Mouse (Mus musculus) megakaryocyte progenitor cell, adult 5-6 weeks (primary cell): Measurements from ENCODE around the gene Dlec1. TPM values are rescaled to one million over a fixed set of nuclear protein-coding genes. Genes with fewer than 3 reads are reported as not detected.
A peak's percentile ranks its signal among the peaks of the same experiment; 100 is the strongest.

Experiments used
- ATAC-seq: replicated peaks from 2 replicates; pipeline ENCODE4 v1.8.0; 2016; ENCODE audit warnings: mild to moderate bottlenecking, moderate TSS enrichment, inconsistent platforms; ENCODE audit not compliant: poor library complexity
- total RNA-seq, 2 experiments: library from RNA; stranded (forward) in 1 of 2; stranded (reverse) in 1 of 2; fragments of 157-497, 149-512 nt in 1 of 2; fragments of 200-1000 nt in 1 of 2; gene quantifications; 2 replicates each; pipeline versions ENCODE4 v1.2.3 to v1.2.4; 2015 to 2017

The Dlec1 gene
- total RNA-seq, 2 experiments from 2014 or later: 3.9 TPM; not detected in 1

DNA sequence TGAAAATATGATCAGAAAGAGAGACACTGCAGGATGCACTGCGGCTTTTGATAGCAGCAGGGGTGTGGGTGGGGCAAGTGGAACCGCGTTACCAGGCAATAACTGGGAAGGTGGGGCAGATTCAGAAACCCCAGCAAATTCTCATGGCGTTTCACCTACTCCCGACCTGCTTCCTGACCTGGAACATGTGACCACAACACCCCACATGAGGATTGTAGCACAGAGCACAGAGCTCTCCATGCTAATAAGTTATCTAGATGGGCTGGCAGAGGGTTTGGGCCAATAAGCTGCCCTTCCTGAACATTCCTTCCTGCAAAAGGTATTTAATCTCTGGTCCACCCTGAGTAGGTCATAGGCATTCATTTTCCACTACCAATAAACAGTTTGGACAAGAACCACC, 28.4 kb downstream of the Dlec1 start:
- no peak for ATAC-seq

DNA sequence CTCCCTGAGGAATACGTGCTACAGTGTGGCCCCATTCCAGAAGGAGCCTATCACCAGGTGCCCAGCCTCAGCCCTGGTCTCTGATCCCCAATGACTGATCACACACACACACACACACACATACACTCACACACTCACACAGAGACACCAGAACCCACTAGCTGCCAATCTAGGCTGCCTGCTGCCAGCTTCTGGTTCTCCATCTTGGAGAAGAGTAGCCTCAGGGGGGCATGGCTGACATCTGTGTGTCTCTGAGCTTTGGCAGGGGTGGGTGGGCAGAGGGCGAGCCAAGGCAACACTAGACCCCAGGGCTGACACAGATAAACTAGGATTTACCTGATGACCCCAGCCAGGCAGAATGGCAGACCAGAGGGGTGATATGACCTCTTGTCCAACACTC, 36.6 kb downstream of the Dlec1 start:
- no peak for ATAC-seq

DNA sequence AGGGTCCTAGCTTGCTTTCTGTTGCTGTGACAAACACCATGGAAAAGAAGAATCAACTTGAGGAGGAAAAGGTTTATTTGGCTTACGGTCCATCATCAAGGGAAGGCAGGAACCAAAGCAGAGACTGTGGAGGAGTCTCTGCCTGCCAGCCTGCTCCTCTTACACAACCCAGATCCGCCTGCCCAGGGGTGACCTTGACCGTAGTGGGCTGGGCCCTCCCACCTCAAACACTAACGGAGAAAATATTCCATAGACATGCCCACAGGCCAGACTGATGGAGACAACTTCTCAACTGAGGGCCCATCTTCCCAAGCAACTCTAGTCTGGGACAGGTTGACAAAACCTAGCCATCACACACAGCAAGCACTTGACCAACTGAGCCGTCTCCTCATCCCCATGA, 39.8 kb downstream of the Dlec1 start:
- no peak for ATAC-seq

DNA sequence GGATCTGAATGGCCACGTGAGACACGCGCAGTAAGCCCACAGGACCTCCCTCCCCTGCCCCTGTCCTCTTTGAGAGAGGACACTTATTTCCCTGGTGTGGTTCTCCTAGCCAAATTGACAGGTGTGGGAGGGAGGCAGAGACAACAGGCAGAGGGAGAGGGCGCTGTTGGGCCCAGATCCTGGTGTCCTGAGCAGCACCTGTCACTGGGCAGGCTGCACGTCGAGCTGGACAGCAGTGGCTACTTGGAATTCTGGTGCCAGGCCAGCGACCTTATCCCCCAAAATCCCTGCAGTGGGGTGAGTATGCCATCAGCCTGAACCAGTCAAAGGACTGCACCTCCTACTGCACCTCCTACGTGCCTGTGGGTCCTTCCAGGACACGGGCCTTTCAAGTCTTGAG, 41.1 kb downstream of the Dlec1 start:
- no peak for ATAC-seq

DNA sequence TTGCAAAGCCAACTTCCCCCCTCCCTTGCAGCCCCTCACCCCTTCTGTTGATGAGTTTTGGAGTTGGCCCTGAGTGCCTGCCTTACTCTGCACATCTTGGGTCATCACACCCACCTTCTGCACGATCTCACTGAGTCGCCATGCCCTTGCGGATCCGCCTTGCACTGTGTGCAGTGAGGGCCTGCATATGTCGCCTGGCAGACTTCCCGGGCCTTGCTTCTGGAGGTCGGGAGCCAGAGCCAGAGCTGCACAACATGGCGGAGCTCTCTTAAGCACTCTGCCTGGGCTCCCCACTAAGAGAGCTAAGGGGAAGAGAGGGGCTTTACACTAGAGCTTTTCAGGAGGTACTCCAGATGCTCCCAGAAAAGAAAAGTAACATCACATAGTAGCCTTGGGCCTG, 42.4 kb downstream of the Dlec1 start:
- no peak for ATAC-seq

DNA sequence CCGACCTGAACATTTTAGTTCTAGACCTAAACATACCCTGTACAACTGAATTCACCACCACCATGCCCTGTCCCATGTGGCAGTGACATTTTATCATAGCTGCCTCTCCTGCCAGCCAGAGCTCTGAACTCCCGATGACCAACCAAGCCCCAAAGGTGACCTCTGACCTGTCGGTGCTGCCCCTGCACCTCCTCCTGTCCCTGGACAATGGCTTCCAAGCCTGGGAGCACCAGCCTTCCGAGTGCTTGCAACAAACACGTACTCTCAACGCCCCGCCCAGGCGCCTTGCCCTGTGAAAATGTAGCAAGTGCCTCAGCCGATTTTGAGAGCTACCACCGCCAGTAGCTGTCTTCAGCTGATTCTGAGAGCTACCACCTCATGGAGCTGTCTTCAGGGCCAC, 42.9 kb downstream of the Dlec1 start:
- no peak for ATAC-seq

DNA sequence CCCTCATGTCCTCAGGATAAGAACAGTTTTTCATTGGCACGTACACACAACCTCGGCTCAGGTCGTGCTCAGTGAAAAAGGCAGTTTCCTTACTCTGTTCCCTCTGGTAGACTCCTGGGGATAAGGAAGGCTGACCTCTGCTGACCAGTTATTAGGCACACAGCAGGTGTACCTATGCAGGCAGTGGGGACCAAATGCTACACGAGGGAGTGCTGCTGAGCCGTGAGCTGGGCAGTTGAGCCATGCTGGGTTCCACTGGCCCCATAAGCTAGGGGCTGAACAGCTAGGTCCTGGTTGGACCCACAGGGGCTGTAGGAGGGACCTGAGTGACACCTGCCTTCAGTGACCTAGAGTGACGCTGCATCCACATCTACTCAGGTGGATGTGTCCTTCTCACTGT, 43.4 kb downstream of the Dlec1 start:
- ATAC-seq: no peak

DNA sequence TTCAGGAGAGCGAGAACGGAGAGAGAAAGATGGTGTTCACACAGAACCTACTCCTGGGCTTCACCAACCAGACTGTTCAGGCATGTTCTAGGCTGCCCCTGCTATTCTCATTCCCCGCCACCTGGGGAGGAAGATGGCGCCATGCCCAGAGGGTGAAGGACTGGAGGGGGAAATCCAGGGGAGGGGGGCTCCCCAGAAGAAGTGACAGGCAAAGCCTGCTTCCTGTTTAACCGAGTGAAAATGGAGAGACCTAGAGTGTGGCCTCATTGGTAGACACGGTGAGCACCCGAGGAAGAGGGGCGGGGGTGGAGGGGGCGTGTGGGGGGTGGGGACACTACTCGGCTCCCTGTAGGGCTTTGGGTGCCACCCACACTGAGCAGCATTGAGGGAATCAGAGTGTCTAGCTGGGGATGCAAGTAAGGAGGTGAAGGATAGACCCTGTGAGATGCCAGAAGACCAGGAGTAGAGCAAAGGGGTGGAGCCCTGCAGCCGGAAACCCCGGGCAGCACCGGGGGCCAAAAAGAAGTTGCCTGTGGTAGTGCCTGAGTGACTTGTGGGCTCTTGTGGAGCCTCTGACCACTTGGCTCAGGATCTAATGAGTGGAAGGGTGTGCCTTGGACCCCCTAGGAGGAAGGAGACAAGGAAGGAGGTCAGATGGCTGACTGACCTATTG, 44.0 kb downstream of the Dlec1 start:
- ATAC-seq: no peak

DNA sequence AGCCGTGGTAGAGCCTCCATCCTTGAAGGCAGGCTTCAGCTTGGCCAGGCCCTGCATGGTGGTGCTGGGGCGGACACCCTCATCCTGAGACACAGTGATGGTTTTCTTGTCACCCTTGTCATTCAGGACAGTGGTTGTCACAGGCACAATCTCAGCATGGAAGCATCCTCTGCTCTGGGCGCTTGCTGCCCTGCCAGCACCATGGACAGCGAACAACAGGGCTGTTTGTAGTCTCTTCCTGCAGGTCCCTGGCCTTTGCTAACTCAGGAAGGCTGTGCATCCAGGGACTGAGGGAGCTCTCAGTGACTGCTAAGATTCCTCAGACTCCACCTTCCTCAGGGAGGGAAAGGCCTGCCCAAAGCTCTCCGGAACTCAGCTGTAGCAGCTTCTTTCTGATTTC, 47.3 kb downstream of the Dlec1 start:
- peak; percentile 70 for ATAC-seq

DNA sequence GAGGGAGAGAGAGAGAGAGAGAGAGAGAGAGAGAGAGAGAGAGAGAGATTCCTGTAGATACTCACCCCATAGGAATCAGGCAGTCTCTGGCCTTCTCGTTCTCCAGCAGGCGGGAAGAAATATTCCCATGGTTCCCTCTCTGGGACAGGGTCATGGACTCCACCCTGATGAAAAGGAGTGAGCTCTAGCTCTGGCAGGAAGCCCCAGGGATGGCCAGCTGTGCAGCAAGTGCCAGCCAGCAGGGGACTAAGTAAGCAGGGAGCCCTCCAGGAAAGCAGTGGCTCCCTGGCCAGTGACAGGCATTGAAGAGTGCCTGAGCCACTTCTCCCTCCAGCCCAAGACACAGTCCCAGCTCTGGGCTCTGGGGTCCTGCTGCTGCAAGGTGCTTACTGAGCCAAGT, 49.5 kb downstream of the Dlec1 start:
- no peak for ATAC-seq

DNA sequence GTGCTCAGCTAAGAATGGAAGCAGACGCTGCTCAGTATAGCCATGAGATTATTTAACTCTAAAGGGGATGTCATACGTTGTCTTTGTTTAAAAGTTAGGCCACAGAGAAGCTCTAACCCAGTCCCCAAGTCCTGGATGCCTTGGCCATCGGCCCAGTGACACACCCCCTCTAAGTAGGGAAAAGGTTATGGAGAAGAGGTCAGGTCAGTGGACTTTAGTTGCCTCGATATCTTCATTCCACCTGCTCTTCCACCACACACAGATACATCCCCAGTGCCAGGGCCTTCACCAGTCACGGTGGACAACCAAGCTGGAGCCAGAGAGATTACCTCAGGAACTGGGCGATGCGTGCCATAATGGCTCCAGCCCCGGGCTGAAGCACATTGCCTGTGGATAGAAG, 53.1 kb downstream of the Dlec1 start:
- no peak for ATAC-seq

DNA sequence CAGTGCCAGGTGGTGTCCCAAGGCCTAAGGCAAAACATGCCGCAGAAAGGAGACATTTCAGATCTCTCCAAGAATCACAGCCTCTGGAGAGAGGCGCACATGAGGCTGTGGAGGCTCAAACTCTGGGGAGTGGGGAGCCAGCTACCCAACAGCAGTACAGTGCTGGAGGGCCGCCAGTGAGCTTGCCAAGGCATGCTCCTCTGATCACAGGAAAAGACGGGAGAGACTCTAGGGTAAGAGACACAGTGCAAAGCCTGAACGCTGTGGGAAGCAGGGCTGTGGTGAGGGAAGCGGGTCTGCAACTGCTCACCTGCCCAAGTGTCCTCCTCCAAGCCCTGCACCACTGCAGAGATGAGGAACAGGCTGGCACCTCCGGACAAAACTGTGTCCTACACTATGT, 53.5 kb downstream of the Dlec1 start:
- ATAC-seq: no peak

DNA sequence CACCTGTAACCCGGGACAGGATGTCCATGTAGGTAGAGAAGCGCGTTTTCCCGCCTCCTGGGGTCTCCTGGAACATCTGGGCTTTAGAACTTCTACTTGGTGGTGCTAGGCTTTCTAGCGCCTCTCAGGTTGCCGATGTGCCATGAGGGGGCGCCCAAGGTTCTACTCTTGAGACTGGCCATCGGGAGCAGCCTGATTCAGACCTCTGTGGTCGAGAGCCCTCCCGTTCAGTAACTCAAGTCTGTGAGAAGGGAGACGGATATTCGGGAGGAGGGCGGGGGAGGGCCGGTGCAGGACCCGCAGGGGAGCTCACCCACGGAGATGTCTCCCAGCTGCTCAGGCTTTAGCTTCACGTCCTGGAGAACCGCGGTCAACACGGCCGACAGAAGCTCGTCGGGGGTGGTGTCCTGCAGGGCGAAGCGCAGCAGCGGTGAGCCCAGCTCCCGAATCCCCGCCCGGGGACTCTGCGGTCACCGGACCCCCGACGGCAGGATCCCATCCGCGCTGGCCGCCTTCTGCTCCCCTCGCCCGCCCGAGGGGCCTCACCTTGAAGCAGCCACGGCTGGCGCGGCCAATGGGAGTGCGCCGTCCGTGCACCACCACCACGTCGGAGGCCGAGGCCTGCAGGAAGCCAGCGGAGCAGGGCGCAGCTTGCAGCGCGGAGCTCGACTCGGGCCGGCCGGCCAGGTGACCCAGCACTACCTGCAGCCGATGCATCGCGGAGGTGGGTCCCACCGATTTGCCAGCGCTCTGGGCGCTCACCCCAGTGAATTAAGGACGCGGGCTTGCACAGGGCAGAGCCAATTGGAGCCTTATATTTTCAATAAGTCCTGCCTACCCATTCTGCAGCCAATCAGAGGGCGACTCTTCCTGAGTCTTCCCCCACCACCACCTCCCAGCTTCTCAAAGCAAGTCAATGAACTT, 54.3 kb downstream of the Dlec1 start, which contains the start of gene Acaa1b:
TSS of gene Acaa1b (minus strand) at position 816 of the 924 bp plus-strand sequence.
- ATAC-seq: peak; percentile 88

DNA sequence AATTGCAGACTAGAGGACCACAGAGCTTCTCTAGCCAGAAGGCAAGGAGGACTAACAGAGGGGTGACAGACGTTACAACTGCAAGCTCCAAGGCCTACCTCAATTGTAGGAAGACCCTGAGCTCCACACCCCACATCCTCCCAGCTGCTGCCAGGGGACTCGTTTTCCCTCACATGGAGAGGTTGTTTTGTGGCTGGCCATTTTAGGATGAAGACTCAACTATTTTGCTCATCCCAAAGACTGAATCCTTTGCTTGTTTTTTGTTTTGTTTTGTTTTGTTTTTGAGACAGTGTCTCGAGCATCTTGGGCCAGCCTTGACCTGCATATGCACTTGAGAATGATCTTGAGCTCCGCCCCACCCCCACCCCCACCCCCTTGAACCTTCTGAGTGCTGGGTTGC, 56.6 kb downstream of the Dlec1 start, which contains the start of gene Gm47289:
TSS of gene Gm47289 (plus strand) at position 301 of the 400 bp plus-strand sequence.
- ATAC-seq: no peak

DNA sequence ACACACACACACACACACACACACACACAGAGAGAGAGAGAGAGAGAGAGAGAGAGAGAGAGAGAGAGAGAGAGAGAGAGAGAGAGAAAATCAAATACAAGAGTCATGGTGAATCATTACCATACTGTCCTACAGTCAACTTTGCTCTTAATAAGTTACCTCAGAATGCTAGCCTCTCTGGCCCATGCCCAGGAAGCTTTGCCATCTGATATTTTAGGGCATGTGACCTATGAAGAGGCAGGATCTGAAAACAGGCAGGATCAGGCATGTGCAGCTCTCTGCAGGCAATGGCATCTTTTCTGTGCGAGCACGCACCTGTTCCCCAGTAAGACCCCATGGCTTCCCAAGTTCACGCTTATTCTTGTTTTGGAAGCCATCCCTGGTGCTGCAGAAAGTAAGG, 58.4 kb downstream of the Dlec1 start:
- no peak for ATAC-seq

DNA sequence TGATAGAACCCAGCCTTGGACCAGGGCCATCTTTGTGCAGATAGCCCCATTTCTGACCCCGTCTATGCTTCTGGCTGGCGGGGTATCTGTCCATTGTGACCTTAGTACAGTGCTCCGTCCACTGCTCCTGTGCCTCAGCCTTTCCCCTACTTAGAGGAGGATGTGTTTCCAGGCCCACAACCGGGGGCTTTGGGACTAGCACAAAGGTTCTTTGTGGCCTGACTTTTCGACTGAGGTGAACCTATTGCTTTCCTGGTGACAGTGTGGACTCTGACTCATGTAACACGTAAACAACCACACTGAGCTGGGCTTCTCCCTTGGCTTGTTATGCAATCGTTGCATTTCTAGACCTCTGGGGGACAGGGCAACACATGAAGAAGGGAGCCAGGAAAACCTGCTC, 62.5 kb downstream of the Dlec1 start:
- ATAC-seq: no peak

DNA sequence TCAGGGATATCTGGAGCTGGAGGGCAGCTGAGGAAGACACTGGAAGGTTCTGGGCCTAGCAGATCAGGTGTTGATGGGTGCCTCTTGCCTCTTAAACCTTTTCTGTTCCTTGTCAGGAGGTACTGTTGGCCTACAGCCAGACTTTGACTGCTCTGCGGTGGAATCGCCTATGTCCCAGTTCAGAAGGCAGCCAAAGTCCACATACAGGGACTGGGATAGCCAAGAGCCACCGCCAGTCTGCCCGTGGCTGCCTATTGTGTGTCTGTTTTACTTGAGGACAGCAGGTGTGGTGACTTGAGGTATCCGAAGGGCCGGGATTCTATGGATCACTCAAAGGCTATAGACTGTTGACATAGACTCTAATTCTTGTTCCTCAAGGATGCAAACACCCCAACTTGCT, 63.3 kb downstream of the Dlec1 start:
- ATAC-seq: no peak

DNA sequence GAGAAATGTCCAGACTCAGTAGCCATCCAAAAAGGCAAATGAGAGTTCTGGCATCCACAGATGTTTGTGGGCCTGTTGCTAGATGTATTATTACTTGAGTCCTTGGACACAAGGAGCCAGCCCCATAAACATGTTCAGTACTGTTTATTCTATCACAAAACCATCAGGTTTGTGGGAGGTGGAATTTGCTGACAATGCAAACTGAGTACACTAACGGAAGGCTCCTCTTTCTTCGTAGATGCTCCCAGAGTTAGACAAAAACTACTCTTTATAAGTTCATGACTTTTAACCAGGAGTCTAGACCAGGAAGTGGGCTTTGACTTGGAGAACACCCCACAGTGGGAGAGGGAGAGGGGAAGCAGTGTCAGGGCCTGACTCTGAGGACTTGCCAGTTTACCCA, 65.3 kb downstream of the Dlec1 start:
- ATAC-seq: no peak

DNA sequence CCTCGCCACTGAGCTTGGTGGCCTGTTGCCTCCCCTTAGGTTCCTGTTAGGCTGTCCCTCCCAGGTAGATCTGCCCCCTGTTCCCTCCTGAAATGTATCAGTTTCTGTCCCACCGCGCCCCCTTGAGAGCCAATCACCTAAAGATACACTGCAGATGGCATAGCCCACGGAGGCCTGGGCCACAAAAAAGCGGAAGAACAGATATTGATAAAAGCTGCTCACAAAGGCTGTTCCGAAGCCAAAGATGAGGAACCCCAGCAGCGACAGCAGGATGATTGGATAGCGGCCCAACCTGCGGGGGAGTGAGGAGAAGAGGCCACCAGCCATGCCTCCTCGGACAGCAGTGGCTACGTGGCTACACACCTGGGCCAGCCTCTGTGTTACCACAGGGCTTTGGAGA, 77.0 kb downstream of the Dlec1 start:
- no peak for ATAC-seq

DNA sequence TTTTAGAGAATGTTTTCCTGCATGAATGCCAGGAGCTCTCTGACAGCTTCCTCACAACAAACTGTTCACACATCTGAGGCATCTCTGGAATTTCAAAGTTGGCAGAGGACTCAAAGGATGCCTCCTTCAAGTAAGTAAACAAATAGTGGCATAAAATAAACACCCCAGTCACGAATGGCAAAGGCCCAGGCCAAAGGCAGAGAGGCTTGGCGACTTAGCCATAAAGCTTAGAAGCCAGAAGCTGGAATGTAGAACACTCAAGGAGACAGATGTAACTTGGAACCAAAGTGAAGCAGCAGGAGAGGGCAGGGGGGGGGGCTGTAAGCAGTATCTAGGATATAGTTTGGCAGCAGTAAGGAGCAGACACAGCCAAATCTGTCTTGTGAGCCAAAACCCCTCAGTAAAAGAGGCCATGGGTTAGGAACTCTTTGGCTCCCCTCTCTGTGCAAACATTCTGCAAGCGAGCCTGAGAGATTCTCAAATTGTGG, 79.0 kb downstream of the Dlec1 start:
- no peak for ATAC-seq

DNA sequence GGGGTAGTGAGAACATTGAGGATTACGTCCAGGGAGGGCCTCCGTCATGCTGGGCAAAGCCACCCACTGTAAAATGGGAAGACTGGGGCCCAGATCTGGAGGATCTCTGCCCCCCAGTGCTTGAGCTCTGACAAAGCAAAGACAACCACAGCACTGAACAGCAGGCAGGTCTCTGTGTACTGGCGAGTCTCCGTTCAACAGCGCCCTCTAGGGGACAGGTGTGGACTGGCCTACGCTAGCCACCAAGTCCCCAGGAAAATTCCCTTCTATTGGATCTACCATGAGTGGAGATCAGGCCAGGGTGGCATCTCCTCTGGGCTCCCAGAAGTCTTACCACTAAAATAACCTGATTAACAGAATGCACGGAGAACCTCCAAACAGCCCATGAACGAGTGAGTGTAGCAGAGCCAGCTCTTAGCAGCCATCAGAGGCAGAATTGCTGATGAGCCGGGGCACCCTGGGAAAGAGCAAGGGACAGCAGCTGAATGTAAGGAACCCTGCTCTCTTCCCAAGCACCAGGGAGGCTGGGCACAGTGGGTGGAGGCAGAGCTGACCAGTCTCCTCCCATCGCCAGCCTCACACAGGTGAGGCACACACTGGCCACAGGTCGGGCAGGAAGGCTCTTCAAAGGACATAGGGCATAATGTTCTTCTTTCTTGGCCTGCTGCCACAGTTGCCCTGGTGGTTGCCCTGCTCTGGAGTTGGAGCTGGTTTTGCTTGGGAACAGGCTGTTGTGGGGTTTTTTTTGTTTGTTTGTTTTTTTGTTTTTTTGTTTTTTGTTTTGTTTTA, 90.1 kb downstream of the Dlec1 start:
- peak; percentile 37; the same call in 1 of the 2 replicates for ATAC-seq
